Mouse (Mus musculus) adrenal gland, postnatal 36 days (tissue): Measurements from ENCODE around the gene Cenpk. TPM values are rescaled to one million over a fixed set of nuclear protein-coding genes. Genes with fewer than 3 reads are reported as not detected.

Experiments
- total RNA-seq, 2 experiments: library from RNA; stranded (reverse); gene quantifications; 2 replicates each; pipeline ENCODE4 v1.2.3; 2021

The Cenpk gene
- total RNA-seq, 2 experiments from 2014 or later: 2.4 to 2.7 TPM

Other genes starting within 250 kb of the Cenpk start
- 10 to 100 TPM; 20.0 to 21.0 TPM for gene Nln, start 119.0 kb upstream of the Cenpk start, total RNA-seq
- gene Sgtb, start 118.9 kb upstream of the Cenpk start, total RNA-seq: 10 to 100 TPM in 1 of 2 experiments, 1 to 10 TPM in 1; 5.3 to 20.0 TPM
- gene Trappc13, start 50.1 kb upstream of the Cenpk start, total RNA-seq: 10 to 100 TPM; 62.3 to 66.2 TPM
- gene Trim23, start 49.8 kb upstream of the Cenpk start, total RNA-seq: 10 to 100 TPM; 18.0 to 24.4 TPM
- 10 to 100 TPM; 14.0 to 14.2 TPM for gene Ppwd1, start 232 bp downstream of the Cenpk start, total RNA-seq
- 1 to 10 TPM; 2.5 to 4.5 TPM for gene Adamts6, start 59.2 kb downstream of the Cenpk start, total RNA-seq